Mouse (Mus musculus): ENCODE data around the gene Gnaz.

- no peak for TF ChIP-seq CTCF (IDR thresholded peaks at IDR 0.05; ENCODE audit: low read depth)
- TF ChIP-seq EP300 (IDR thresholded peaks at IDR 0.05; ENCODE audit: low read depth): no peak
Observed at GRCm38 (mm10) chr10:74967651-74968267, 782 bp downstream of the Gnaz start.
